Mouse (Mus musculus): ENCODE results near the gene Kcna7.

DNA sequence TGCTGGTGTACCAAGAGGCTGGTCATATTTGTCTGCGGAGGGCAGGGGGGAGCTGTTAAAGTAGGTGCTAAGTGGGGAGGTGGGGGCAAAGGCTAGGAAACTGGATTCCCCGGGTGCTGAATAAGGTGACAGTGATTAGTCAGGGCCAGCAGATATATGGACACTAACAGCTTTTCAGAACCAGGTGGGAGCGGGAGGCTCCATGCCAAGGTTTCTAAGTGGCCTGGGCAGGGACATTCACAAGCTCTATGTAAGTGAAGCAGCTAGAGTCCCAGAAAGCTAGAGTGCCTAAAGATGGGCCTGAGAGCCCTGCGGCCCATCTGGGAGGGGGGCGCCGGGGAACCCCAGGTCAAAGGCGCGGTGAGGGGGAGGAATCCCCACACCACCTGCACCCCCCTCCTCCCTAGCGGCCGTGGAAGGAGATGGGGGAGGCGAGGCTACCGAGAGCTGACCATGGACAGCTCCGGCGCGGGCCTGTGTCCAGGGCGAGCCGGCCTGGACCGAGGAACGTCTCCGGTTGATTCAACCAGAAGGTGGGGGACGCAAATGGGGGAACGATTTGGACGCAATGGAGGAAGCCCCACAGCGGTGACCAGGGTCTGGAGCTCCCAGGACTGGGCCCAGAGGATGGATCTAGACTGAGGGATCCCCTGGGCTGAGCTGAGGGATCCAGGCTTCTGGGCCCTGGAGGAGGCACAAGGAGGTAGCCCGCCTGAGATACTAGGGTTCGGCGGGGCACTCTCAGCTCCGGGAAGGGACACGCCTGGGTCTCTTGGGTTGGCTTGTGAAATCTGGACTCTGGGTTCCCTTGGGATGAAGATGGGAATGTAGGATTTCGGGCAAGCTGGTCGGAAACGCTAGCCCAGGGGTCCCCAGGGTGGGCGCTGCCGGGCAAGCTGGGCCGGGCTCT is 39.5 kb upstream of the Kcna7 start:
- no peak for TF ChIP-seq EP300 (IDR thresholded peaks at IDR 0.05; ENCODE audit: low read depth)
- TF ChIP-seq CTCF (IDR thresholded peaks at IDR 0.05; ENCODE audit: low read depth): no peak
